Mouse (Mus musculus): Measurements from ENCODE around the gene Cdkn2b.

The Cdkn2b gene

DNA sequence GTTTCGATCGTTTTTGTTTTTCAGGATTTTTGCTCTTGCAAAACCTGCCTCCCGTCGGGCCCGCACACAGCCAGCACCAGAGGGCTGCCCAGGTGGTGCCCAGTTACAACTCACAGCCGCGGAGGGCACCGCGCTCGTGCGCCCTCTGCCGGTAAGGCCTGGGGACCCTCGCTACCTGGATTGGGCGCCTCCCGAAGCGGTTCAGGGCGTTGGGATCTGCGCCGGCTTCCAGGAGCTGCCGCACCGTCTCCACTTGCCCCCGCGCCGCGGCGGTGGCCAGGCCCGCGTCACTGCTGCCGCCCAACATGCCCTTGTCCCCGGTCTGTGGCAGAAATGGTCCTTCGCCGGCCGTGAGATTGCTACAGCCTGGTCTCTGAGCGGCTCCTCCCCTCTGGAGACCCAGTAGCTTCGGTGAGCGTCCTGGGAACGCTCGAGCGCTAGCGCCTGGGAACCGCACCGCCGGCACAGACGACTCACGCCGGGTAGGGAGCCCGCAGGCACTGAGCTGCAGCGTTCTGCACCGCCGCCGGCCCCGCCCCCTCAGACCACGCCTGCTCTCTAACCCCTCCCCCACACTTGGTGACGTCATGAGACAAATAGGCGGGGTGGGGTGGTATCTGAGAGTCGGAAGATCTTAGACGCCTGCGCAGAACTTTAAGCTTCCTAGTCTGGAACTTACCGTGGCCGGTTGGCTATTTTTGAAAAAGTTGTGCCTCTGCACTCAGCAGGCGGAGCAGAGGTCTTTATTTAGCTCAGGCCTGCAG lies at the start of gene Cdkn2b:
Cdkn2b (minus strand) TSS at position 549 of the 764 bp plus-strand sequence.
- in situ Hi-C loops (cut with MboI; ENCODE audit: low pct_unique_long_range_greater_than_20kb in 1 of 2, low sequenced_read_pairs in 2 of 2, unreplicated experiment in 1 of 2): no loop called here

DNA sequence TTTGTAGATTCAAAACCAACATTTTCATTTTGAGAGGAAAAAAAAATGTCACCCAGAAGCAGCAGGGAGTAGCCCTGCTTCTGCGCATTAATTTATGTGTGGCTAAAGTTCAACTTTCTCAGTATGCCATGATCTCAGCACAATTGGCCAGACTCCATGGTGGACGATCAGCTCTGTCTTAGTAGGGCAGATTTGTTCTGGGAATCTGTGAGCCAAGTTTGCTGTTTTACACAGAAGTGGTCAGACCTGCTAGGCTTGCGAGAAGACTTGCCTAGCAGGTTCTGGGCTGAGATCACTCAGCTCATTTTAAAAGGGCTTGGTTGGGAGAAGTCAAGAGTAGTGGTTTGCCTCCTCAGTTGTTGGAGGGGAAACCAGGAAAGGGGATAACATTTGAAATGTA lies 49.5 kb upstream of the Cdkn2b start:
- in situ Hi-C loops (cut with MboI; ENCODE audit: low pct_unique_long_range_greater_than_20kb in 1 of 2, low sequenced_read_pairs in 2 of 2, unreplicated experiment in 1 of 2): no loop called here

DNA sequence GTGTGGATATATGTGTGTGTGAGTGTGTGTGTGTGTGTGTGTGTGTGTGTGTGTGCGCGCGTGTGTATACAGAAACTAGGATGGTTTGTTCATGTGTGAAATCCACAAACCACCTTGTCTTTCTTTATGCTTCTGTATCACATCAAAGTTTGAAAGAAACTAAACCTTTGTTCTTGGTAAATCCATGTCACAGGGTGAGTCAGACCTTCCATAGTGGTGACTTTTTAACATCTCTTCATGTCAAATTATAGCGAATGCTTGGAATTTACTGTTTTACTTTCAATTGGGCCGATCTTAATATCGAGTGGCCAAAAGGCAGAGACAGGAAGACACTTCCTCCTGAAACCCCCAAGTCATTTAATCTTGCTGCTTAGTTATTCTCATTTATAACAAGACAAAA lies 48.7 kb upstream of the Cdkn2b start:
- in situ Hi-C loops (cut with MboI; ENCODE audit: low pct_unique_long_range_greater_than_20kb in 1 of 2, low sequenced_read_pairs in 2 of 2, unreplicated experiment in 1 of 2): no loop called here

DNA sequence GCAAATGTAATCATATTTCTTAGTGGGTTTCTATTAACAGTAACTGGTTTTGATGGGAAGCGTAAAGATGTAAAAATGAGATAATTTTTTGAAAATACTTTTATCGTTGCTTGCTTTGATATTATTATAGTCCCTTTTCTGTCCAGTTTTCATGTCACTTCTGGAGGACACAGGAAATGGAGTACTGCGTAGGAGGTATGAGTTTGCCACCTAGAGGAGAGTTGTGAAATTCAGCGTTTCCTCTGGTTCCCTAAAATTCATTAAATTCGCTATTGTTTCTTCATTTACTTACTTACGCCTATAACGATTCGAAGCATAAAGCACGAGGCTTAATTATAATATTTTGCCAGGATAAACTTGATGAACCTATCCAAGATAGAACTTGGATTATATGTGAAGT lies 43.1 kb upstream of the Cdkn2b start:
- in situ Hi-C loops (cut with MboI; ENCODE audit: low pct_unique_long_range_greater_than_20kb in 1 of 2, low sequenced_read_pairs in 2 of 2, unreplicated experiment in 1 of 2): no loop called here

DNA sequence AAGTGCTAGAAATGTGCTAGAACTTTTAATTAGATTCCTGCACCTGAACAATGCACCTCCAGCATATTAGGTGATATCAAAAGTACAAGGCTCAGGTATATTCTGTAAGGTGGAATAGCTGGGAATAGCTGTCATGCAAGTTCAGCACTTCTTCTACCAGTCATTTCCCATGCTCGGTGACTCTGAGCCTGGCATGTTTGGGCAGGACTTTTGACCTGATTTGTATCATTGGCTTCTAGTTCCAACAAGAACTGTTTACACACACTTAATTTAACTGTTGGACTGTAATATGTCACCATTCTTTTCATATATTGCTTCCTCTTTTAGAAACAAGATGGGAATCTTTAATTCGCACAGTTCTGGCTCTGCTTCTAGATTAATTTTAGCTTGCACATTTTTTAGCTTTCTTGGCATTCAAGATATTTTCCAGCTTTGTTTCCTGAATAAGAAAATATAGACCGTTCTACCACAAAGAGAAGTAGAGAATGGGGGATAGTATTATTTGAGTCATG lies 42.3 kb upstream of the Cdkn2b start:
- in situ Hi-C loops (cut with MboI; ENCODE audit: low pct_unique_long_range_greater_than_20kb in 1 of 2, low sequenced_read_pairs in 2 of 2, unreplicated experiment in 1 of 2): no loop called here

DNA sequence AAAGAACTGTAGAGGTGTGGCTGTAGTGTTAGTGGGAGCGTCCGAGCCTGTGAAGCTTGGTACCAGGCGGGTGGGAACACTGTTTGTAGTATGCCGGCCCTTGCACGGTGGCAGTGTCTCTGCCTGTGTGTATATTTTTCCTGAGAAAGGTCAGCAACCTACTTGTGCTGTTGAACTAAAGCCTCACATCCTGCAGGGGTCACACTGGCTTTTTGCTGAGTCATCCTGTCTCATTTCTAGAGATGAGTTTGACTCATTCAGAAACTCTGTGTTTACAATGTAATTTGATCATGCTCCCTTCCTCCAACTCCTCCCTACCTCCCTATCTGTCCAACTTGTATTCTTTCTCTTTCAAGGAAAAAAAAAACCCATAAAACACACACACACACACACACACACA lies 40.6 kb upstream of the Cdkn2b start:
- in situ Hi-C loops (cut with MboI; ENCODE audit: low pct_unique_long_range_greater_than_20kb in 1 of 2, low sequenced_read_pairs in 2 of 2, unreplicated experiment in 1 of 2): no loop called here

DNA sequence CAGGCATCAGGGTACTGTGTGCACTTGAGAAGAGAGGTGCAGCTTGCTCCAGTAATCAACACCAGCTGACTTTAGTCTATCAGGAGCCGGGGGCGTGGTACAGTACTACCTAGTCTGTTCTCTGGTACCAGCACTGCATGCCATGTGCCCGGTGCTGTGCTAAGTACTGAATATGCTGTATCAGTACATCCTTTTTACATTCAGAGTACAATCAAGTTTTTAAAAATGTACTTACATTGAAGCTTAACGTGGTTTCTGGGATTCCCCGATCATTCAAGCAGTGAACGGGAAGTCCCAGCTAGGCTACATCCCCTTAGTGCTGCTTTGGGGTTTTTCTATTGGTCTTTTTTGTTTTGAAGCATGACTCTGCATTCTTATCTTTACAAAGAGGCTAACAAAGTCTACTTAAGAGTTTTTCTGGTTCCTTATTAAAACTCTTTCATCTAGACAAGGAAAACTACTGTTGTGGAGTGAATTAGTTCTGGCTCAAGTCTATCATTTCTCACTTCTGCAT lies 40.2 kb upstream of the Cdkn2b start:
- in situ Hi-C loops (cut with MboI; ENCODE audit: low pct_unique_long_range_greater_than_20kb in 1 of 2, low sequenced_read_pairs in 2 of 2, unreplicated experiment in 1 of 2): no loop called here

DNA sequence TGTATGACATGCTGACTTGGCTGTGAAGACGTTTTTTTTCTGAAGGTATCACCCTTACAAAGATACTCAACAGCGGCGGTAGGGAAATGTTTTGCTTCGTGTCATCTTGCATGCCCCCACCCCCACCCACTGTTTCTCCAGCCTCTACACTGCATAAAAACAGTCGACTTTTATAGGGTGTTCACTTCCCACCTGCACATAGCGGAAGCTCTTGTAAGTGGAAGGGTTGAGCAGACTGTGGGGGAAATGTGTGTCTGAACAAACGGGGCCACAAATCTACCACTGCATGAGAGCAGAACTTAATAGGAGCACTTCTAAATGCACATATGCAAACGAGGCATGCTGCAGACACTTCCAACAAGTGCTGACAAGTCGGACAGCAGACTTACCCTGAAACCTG lies 39.6 kb upstream of the Cdkn2b start:
- in situ Hi-C loops (cut with MboI; ENCODE audit: low pct_unique_long_range_greater_than_20kb in 1 of 2, low sequenced_read_pairs in 2 of 2, unreplicated experiment in 1 of 2): no loop called here

DNA sequence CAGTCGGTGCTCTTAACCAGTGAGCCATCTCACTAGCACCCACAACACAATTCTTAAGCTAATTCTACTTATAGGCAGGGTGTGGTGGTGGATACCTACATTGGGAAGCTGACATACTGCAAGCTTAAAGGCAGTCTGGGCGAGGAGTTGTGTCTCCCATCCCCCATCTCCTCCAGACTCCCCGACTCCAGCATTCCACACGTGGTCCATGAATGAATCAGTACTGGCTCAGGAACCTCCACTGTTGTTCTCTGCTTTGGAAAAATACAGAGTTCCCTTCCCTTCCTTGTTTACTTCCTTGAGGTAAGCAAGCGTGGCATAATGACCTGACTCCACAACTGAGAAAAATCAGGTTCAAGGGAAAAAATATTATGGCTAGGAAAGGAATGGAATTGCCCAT lies 38.0 kb upstream of the Cdkn2b start:
- in situ Hi-C loops (cut with MboI; ENCODE audit: low pct_unique_long_range_greater_than_20kb in 1 of 2, low sequenced_read_pairs in 2 of 2, unreplicated experiment in 1 of 2): no loop called here

DNA sequence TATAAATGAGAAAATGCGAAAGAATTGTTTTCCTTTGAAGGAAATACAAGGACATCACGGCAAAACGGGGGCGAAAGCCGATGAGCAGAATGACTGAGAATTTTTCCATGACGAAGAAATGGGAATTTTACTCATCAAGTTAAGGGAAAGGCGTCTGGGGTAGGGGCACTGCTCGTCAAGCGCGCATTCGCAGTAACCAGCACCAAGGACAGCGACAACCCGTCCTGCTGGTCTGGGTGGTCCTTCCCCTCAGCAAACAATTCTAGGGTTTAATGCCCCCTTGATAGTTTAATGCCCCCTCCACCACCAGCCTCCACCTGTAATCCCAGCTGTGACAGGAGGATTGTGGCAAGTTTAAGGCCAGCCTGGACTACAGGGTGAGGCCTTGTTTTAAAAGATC lies 2.6 kb upstream of the Cdkn2b start:
- in situ Hi-C loops (cut with MboI; ENCODE audit: low pct_unique_long_range_greater_than_20kb in 1 of 2, low sequenced_read_pairs in 2 of 2, unreplicated experiment in 1 of 2): no loop called here

DNA sequence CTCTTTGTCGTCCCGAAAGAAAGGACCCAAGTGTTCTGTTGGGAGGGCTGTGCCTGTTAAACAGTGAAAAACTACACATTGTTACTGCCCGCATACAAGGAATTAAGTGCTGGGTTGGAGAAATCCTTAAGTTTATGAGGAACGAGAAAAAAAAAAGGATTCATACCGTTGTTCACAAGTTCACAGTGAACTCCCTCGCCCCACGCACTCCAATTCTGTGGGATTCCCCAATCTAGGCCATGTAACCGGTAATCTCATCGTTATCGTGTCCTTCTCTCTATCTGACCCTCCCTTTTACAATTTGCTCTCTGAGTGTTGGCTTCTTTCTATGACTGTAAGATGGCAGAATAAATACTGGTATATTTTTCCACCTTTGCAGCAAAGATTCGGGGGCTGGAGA lies 843 bp downstream of the Cdkn2b start:
- in situ Hi-C loops (cut with MboI; ENCODE audit: low pct_unique_long_range_greater_than_20kb in 1 of 2, low sequenced_read_pairs in 2 of 2, unreplicated experiment in 1 of 2): no loop called here

DNA sequence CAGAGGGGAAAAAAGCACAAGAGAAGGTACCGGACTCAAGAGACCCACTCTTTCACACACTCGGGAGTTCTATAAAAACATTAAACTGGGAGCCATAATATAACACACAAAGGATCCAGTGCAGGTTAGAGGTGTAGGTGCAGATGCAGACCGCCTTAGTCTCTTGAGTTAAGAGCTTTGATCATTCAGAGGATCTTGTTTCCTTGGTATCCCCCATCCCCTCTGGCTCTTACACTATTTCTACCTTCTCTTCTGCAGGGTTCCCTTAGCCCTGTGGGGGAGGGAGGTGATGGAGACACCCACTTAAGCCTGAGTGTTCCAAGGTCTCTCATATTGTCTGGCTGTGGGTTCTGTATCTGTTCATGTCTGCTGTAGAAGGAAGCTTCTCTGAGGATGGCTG lies 2.8 kb downstream of the Cdkn2b start:
- in situ Hi-C loops (cut with MboI; ENCODE audit: low pct_unique_long_range_greater_than_20kb in 1 of 2, low sequenced_read_pairs in 2 of 2, unreplicated experiment in 1 of 2): no loop called here

DNA sequence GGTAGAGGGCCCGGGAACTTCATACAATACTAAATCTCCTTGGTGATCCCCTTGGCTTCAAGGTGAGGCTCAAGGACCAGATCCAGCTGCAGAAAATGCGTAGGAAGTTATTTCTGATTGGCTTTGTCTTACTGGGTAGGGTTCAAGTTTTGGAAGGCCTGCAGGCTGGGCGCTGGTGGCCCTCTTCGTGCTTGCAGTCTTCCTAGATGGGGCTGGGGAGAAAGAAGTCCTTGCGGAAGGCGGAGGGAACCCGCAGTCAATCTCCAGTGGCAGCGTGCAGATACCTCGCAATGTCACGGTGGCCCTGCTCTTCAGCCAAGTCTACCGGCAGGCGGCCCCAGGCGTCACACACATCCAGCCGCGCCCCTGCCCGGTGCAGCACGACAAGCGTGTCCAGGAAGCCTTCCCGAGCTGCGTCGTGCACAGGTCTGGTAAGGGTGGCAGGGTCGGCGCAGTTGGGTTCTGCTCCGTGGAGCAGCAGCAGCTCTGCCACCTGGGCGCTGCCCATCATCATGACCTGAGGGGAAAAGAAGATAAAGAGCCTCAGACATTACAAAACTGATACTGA lies 4.0 kb downstream of the Cdkn2b start:
- in situ Hi-C loops (cut with MboI; ENCODE audit: low pct_unique_long_range_greater_than_20kb in 1 of 2, low sequenced_read_pairs in 2 of 2, unreplicated experiment in 1 of 2): no loop called here

DNA sequence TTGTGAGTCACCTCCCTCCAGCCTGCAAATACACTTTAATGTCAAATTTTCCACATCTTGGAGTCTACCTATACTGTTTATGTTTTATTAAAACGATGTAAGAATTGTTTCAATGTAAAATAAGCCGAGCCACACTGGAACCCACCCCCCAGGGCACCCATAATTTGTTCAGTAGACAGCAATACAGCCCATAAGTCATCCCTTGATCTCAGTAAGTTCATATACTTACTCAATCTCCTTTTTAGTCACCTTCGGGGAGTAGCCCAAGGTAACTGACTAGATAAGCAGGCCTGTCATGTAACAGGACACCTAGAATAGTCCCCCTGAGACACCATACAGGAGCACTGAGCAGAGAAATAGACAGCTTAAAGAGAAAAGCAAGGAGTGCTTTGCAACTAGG lies 5.1 kb downstream of the Cdkn2b start:
- in situ Hi-C loops (cut with MboI; ENCODE audit: low pct_unique_long_range_greater_than_20kb in 1 of 2, low sequenced_read_pairs in 2 of 2, unreplicated experiment in 1 of 2): no loop called here

DNA sequence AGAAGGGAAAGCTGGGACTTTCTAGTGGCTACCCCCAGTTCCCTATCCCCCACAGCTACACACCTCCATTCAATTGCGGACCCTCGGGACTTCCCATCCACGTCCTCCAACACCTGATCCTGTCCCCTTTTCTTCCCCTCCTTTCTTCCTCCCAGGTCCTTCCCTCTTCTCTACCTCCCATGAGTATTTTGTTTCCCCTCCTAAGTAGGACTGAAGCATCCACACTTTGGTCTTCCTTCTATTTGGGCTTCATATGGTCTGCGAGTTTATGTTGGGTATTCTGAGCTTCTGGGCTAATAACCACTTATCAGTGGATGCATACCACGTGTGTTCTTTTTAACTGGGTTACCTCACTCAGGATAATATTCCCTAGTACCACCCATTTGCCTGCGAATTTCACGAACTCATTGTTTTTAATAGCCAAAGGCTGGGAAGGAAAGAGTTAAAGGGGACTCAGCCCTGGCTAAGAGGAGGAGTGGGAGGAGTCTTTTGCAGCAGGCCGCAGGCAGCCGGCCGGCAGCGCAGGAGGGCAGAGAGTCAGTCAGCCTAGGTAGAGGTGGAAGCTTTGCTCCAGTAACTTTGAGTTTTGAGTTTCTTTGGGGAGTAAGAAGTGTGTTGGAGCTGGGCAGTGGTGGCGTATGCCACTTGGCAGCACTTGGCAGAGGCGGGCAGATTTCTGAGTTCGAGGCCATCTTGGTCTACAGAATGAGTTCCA lies 7.4 kb downstream of the Cdkn2b start:
- in situ Hi-C loops (cut with MboI; ENCODE audit: low pct_unique_long_range_greater_than_20kb in 1 of 2, low sequenced_read_pairs in 2 of 2, unreplicated experiment in 1 of 2): no loop called here

DNA sequence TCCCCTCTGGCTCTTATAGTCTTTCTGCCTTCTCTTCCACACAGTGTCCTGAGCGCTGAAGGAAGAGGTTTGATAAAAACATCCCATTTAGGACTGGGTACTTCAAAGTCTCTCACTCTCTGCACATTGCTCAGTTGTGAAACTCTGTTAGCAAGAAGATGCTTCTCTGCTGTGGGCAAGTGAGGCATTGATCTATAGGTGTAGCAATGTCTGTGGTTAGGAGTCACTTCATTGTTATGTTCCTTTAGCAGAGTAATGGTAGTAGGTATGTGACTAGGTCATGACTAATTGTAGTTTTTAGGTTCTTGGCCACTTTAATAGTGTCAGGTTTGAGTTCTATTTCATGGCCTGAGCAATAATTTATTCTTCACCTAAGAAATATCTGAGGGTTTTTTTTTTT lies 8.7 kb downstream of the Cdkn2b start:
- in situ Hi-C loops (cut with MboI; ENCODE audit: low pct_unique_long_range_greater_than_20kb in 1 of 2, low sequenced_read_pairs in 2 of 2, unreplicated experiment in 1 of 2): no loop called here

DNA sequence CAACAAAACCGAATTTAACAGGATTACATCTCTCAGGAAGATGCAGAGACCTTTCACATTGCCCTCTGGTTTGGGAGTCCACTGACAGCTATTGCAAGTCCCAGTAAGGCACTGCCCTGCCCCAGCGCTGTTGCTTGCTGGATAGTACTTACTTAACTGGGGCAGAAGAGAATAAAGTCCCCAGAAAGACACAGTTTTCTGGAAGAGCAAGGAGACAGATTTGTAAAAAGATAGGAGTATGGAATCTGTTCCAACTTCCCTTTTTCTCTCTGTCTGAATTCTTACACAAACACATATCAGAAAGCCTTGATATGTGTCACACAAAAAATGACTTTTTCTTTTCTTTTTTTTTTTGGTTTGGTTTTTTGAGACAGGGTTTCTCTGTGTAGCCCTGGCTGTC lies 11.1 kb downstream of the Cdkn2b start:
- in situ Hi-C loops (cut with MboI; ENCODE audit: low pct_unique_long_range_greater_than_20kb in 1 of 2, low sequenced_read_pairs in 2 of 2, unreplicated experiment in 1 of 2): loop anchor here (25.0 kb wide), 2 partner anchors 137 to 162 kb away; partner anchors contain the start of gene Mtap (in 1 of the 2)

DNA sequence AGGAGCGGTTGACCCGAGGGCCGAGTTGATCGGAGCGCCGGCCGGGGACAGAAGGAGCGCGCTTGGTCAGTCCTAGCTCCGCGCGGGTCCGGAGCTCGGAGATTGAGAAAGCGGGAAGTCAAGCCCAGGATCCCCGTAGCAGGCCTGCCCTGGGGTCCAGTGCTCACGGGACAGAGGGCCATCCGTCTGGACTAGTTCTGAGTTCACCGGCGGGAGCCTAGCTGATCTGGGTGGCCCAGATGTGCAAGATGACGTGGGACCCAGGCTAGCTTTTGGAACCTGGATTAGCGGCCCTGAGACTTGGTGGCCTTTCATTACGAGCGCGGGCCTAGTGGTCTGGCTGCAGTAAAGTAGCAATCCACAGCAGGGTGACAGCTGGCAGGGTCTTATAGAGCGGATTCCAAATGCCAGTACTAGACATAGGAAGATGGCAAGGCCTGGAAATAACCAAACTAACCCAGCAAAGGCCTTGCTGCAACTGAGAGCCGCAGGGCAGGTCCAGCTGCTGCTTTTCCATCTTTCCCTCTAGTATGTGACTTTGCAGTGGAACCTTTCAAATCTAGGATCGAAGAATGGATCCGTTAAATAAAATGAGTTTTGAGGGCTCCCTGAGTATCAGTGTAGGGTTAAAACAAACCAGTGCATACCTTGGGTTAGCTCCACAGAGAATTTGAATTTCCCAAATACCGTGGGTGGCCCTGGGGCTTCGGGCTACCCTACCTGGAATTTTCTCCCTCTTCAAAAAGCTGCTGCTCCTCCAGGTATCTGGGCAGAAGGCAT lies 15.2 kb downstream of the Cdkn2b start:
- in situ Hi-C loops (cut with MboI; ENCODE audit: low pct_unique_long_range_greater_than_20kb in 1 of 2, low sequenced_read_pairs in 2 of 2, unreplicated experiment in 1 of 2): loop anchor here (25.0 kb wide), 2 partner anchors 133 to 158 kb away; partner anchors contain the start of gene Mtap (in 1 of the 2)
